Mouse (Mus musculus) thymus, adult 2 months (tissue): ENCODE results near the gene Mtr. TPM values are rescaled to one million over a fixed set of nuclear protein-coding genes. Genes with fewer than 3 reads are reported as not detected.

Source experiments
- DNase-seq: peaks from one replicate; pipeline ENCODE4 v3.0.0; 2021
- H3K27ac ChIP-seq: fragments of 200-500 bp; 2 replicates; pipeline ENCODE4 v1.5.1; 2012; ENCODE audit warnings: low read length, control low read depth; ENCODE audit not compliant: control insufficient read depth, insufficient read depth
- H3K27me3 ChIP-seq: fragments of 200-500 bp; 2 replicates; pipeline ENCODE4 v1.6.1; 2012; ENCODE audit warnings: mild to moderate bottlenecking, low read length, moderate library complexity, mixed read lengths; ENCODE audit not compliant: control insufficient read depth, insufficient read depth
- H3K36me3 ChIP-seq: fragments of 200-500 bp; 2 replicates; pipeline ENCODE4 v1.6.1; 2012; ENCODE audit warnings: mild to moderate bottlenecking, low read length, moderate library complexity; ENCODE audit not compliant: control insufficient read depth, insufficient read depth
- H3K4me1 ChIP-seq: fragments of 200-500 bp; replicated peaks from 2 replicates; pipeline ENCODE4 v1.6.1; 2012; ENCODE audit warnings: low read length; ENCODE audit not compliant: control insufficient read depth, insufficient read depth
- H3K4me3 ChIP-seq: fragments of 200-500 bp; 2 replicates; pipeline ENCODE4 v1.5.1; 2012; ENCODE audit warnings: mild to moderate bottlenecking, low read length, control low read depth, moderate library complexity; ENCODE audit not compliant: control insufficient read depth, insufficient read depth
- CTCF ChIP-seq: fragments of 200-500 bp; IDR thresholded peaks from 2 replicates; pipeline ENCODE4 v1.5.1; 2012; ENCODE audit warnings: mild to moderate bottlenecking, control low read depth, low read length, moderate library complexity, borderline replicate concordance; ENCODE audit not compliant: control insufficient read depth, poor library complexity, insufficient read depth; ENCODE audit errors: extremely low read depth
- POLR2A ChIP-seq: fragments of 200-500 bp; IDR thresholded peaks from 2 replicates; pipeline ENCODE4 v1.6.1; 2012; ENCODE audit warnings: mild to moderate bottlenecking, low read length, control low read depth, moderate library complexity; ENCODE audit not compliant: control insufficient read depth, poor library complexity, insufficient read depth; ENCODE audit errors: extremely low read depth
- WGBS: fragments of 180-500 bp; shearing (Covaris S2); methylation state at CpG from one replicate; pipeline ENCODE4 v1.1.7; 2018; 5-methylcytosine and 5-hydroxymethylcytosine counted together
- polyA plus RNA-seq: library from polyadenylated mRNA; depleted of rRNA; stranded (reverse); fragments of >200 nt; gene quantifications from 2 replicates; pipeline ENCODE4 v1.2.3, GENCODE M21; 2012

Mtr gene
- polyA plus RNA-seq, 1 experiment = 13.5 TPM

DNA sequence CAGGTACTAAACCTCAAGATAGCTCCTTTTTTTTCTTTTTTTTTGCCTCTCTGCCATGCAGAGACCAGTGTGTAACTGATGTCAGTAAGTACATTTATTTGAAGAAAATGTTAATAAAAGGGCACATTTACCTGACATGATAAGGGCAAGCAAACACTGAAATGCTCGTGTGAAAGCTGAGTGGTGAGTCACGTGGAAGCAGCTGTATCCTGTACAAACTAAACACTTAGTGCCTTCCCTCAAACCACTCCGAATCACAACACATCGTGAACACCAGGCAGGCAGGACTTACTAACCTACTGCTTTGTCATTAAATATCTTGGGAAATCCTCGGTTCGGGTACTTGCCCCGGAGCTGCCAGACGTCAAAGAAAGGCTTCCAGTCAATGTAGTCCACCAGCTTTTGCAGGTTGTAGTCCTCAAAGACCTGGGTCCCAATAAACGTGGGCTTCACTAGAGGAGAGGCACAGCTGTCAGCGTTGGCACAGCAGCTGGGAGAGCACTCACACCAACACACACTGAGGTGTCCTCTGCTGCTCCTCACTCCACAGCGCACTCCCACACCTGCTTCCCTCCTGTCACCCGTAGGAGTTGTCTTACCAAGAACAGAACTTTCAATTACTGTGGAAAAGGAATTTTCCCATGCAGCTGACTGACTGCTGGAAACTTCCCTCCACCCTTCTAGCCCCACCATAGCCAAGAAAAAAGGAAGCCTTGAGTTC, 62.8 kb downstream of the Mtr start:
- Histone ChIP-seq H3K4me3 (no peak overlapping the region), H3K36me3 (peaks cover 34% of the 10 kb centered on the region), H3K27ac (no peak overlapping the region), H3K4me1 (no peaks in the 10 kb centered on the region), H3K27me3 (no peaks in the 10 kb centered on the region)
- no peak for DNase-seq
- TF ChIP-seq CTCF (no peak), POLR2A (no peak)
- 94% methylated on average over 12 of the region's 12 CpGs for WGBS

- peaks cover 21% of the 10 kb centered on the region for H3K36me3 ChIP-seq
Observed at GRCm38 (mm10) chr13:12189219-12189618, 68.7 kb downstream of the Mtr start.

GRCm38 (mm10) chr13:12188804-12189203, 69.1 kb downstream of the Mtr start:
- H3K36me3 ChIP-seq = peaks cover 21% of the 10 kb centered on the region
- H3K4me3 ChIP-seq = no peak overlapping the region
- DNase-seq = no peak
- WGBS = 98% methylated on average over 11 of the region's 11 CpGs
- TF ChIP-seq CTCF (no peak), POLR2A (no peak)
- no peaks in the 10 kb centered on the region for H3K4me1 ChIP-seq
- H3K27ac ChIP-seq = no peak overlapping the region
- no peaks in the 10 kb centered on the region for H3K27me3 ChIP-seq

More at GRCm38 (mm10) chr13:12189219-12189618, 68.7 kb downstream of the Mtr start:
- no peak for TF ChIP-seq CTCF
- no peak for TF ChIP-seq POLR2A
- H3K4me1 ChIP-seq = no peaks in the 10 kb centered on the region
- no peak overlapping the region for H3K4me3 ChIP-seq
- H3K27ac ChIP-seq = no peak overlapping the region
- WGBS = 96% methylated on average over 11 of the region's 11 CpGs
- no peak for DNase-seq
- H3K27me3 ChIP-seq = no peaks in the 10 kb centered on the region

- no peak overlapping the region for H3K27ac ChIP-seq
- 86% methylated on average over 8 of the region's 8 CpGs for WGBS
- no peak overlapping the region for H3K4me3 ChIP-seq
- TF ChIP-seq CTCF (no peak), POLR2A (no peak)
- H3K27me3 ChIP-seq = no peaks in the 10 kb centered on the region
- no peak for DNase-seq
- no peaks in the 10 kb centered on the region for H3K4me1 ChIP-seq
- no peaks in the 10 kb centered on the region for H3K36me3 ChIP-seq
Observed at GRCm38 (mm10) chr13:12179481-12179880, 78.4 kb downstream of the Mtr start.

DNA sequence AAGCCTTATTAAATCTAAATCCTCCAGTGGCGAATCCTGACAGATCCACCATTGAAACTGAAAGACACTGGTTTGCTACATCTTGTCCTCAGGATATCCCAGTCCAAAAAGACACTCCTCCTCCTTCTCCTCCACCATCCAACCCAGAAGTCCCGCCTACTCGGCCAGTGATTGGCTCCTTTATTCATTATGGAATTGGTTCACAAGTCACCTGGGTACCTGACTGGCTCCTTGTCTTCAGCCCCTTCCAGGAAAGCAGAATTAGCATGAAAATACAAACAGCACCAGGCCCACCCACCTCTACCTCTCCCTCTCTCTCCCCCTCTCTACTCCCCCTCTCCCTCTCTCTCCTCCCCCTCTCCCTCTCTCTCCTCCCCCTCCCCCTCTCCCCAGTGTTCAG, 81.2 kb downstream of the Mtr start:
- no peak overlapping the region for H3K27ac ChIP-seq
- no peaks in the 10 kb centered on the region for H3K27me3 ChIP-seq
- TF ChIP-seq POLR2A = no peak
- TF ChIP-seq CTCF = no peak
- no peak overlapping the region for H3K4me3 ChIP-seq
- DNase-seq = no peak
- no peaks in the 10 kb centered on the region for H3K4me1 ChIP-seq
- WGBS = 59% methylated on average over 3 of the region's 3 CpGs
- H3K36me3 ChIP-seq = no peaks in the 10 kb centered on the region

DNA sequence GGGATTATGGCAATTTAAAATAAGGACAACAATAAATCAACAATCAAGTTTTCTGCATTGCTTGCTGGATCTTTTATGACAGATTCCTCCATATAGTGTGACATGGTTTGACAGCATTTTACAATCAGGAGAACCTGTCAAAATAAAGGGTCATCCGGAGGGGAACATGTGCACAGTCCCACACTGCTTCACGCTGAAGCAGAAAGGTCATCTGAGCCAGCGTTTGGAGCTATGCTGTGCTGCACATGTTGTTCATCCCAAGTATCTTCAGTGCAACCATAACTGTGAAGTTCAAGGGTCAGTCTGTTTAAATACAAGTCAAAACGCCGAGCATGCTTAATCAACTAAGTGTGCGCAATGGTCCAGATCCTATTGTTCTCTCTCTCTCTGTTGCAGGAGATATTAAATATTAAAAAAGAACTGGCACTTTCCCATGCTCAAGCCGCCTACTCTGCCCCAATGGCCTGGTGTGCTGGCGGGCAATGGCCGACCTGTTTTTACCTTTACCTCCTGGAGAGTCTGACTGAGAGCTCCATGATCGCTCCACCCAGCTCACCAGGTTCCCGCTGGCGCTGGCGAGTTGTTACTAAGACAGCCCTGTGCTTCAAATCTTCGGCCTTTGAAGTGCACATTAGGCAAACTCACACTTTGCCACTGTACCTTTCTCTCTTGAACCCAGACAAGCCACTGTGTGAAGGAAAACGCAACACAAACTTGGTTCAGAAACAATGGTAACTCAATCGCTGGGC, 81.8 kb downstream of the Mtr start:
- no peaks in the 10 kb centered on the region for H3K36me3 ChIP-seq
- no peak overlapping the region for H3K4me3 ChIP-seq
- no peak for TF ChIP-seq CTCF
- no peak for TF ChIP-seq POLR2A
- 74% methylated on average over 16 of the region's 16 CpGs for WGBS
- no peaks in the 10 kb centered on the region for H3K27me3 ChIP-seq
- no peak for DNase-seq
- no peak overlapping the region for H3K27ac ChIP-seq
- no peaks in the 10 kb centered on the region for H3K4me1 ChIP-seq
